Mouse (Mus musculus) cerebellum, adult 2 months (tissue): ENCODE measurements at regions not wholly inside any gene's neighbourhood (a gene's known extent, or its start where the extent isn't known, plus 50 kb on each side); places are given as distances from the start of the nearest gene placed in this dataset.

ENCODE experiments used
- CTCF ChIP-seq: fragments of 200-500 bp; IDR thresholded peaks from 2 replicates; pipeline ENCODE4 v1.5.1; 2011; ENCODE audit warnings: low read depth, mild to moderate bottlenecking, control low read depth, low read length, moderate library complexity, borderline replicate concordance; ENCODE audit not compliant: insufficient read depth
- POLR2A ChIP-seq: fragments of 200-500 bp; IDR thresholded peaks from 2 replicates; pipeline ENCODE4 v1.6.1; 2011; ENCODE audit warnings: low read length, control low read depth, borderline replicate concordance; ENCODE audit not compliant: insufficient read depth

GRCm38 (mm10) chr10:17022216-17023158, 700.5 kb upstream of the Cited2 start:
- TF ChIP-seq CTCF = no peak
- no peak for TF ChIP-seq POLR2A
